Mouse (Mus musculus): Measurements from ENCODE around the gene Lmo4. TPM values are rescaled to one million over a fixed set of nuclear protein-coding genes. Genes with fewer than 3 reads are reported as not detected.

Lmo4 gene
- total RNA-seq (2012; rRNA removed) = 34.5 and 46.3 TPM in 2 replicates
- total RNA-seq (2014; rRNA removed) = 51.1 and 57.6 TPM in 2 replicates
- polyA plus RNA-seq (2012; ENCODE audit: insufficient read length, low read depth) = 51.5 and 64.0 TPM in 2 replicates

DNA sequence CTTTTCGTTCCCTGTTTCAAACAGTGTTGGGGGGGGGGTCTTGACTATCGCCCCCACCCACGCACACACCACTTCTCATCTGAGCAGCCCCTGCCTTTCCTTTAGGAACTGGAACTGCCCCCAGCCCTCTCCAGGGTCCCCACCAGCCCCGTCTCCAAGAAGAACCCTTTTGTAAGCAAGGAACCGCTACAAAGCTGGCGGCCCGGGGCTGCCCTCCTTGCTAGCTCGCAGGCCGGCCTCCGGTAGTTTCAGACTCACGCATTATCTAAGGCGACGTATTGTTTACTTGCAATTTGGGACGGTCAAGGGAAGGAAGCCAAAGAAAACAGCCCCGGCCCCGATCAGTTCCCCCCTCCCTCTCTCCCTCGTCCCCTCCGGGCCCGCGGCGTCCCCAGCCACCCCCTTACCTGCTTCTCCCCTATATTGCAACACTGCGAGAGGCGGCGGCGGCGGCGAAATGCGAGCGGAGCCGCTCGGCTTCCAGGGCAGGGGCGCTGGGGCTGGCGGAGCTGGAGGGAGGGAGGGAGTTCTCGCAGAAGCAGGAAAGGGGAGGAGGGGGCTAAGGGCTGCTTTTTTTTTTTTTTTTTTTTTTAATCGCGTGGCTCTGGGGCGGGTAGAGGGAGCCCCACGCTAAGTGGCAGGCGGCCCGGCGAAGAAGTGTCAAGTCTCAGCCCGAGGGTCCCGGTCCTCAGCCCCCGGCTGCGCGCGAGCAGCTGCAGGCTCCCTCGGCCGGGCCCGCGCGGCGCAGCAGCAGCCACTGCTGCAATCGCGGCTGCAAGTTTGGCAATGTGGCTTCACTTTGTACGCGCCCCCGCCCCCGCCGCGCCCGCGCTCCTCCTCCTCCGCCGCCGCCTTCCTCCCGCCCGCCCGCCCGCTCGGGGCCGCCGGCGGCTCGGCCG is at the start of gene Lmo4:
Gene Lmo4 (minus strand): TSS at position 808 of the 899 bp plus-strand sequence.
- in situ Hi-C loops (cut with MboI; ENCODE audit: low pct_ligation_motif_present, low pct_unique_long_range_greater_than_20kb, low sequenced_read_pairs) = loop anchor here (10.0 kb wide), 1 partner anchor 170 kb away; no protein-coding TSS in a partner anchor
- peak; percentile 75 for DNase-seq (ENCODE audit: extremely low read depth)

GRCm38 (mm10) chr3:144254281-144254680 is 49.3 kb upstream of the Lmo4 start:
- Histone ChIP-seq H3K36me3 (replicated peaks in 1 of 2; ENCODE audit: control insufficient read depth in 1 of 2, insufficient read depth in 1 of 2, low read length in 1 of 2) (no peaks in the 10 kb centered on the region), H3K9me3 (replicated peaks; ENCODE audit: low read length) (no peaks in the 10 kb centered on the region), H3K79me2 (replicated peaks; ENCODE audit: control insufficient read depth, extremely low read depth, insufficient read depth, poor library complexity, severe bottlenecking) (no peaks in the 10 kb centered on the region), H3K9ac (ENCODE audit: insufficient read depth, low read depth) (no peak overlapping the region), H3K4me1 (ENCODE audit: control insufficient read depth in 1 of 2, insufficient read depth in 2 of 2) (peaks cover 7 to 17% of the 10 kb centered on the region in 2 experiments), H3K4me3 (replicated peaks in 1 of 3; ENCODE audit: low read depth in 2 of 3, low read length in 2 of 3, poor library complexity in 1 of 3) (no peak overlapping the region), H3K27ac (ENCODE audit: insufficient read depth, low read depth) (no peak overlapping the region), H3K4me2 (ENCODE audit: insufficient read depth, low read depth, poor library complexity, severe bottlenecking) (no peak overlapping the region), H3K27me3 (replicated peaks) (no peaks in the 10 kb centered on the region)
- DNase-seq (ENCODE audit: extremely low read depth) = no peak
- dilution Hi-C loops (cut with MboI; ENCODE audit: extremely low pct_ligation_motif_present, extremely low pct_unique_long_range_greater_than_20kb, low sequenced_read_pairs) (no loop called here), in situ Hi-C loops (cut with MboI; ENCODE audit: low pct_ligation_motif_present, low pct_unique_long_range_greater_than_20kb, low sequenced_read_pairs) (no loop called here)
- TF ChIP-seq UBTF (IDR thresholded peaks at IDR 0.05; ENCODE audit: low read depth, low read length) (no peak), SIN3A (IDR thresholded peaks at IDR 0.05; ENCODE audit: low read length) (no peak), TCF12 (IDR thresholded peaks at IDR 0.05; ENCODE audit: low read depth, low read length) (no peak), RAD21 (IDR thresholded peaks at IDR 0.05; ENCODE audit: low read depth, low read length) (no peak), ELF1 (IDR thresholded peaks at IDR 0.05; ENCODE audit: low read depth, low read length) (no peak), USF2 (conservative IDR thresholded peaks at IDR 0.05; ENCODE audit: low read depth, low read length) (no peak), RCOR1 (conservative IDR thresholded peaks at IDR 0.05; ENCODE audit: low read depth, low read length) (no peak), MEF2A (IDR thresholded peaks at IDR 0.05; ENCODE audit: borderline replicate concordance, low read depth, low read length) (no peak), ZKSCAN1 (IDR thresholded peaks at IDR 0.05; ENCODE audit: borderline replicate concordance, low read depth, low read length) (no peak), POLR2AphosphoS2 (IDR thresholded peaks at IDR 0.05; ENCODE audit: low read depth, low read length) (no peak), MXI1 (IDR thresholded peaks at IDR 0.05; ENCODE audit: low read depth, low read length) (no peak), ETS1 (conservative IDR thresholded peaks at IDR 0.05; ENCODE audit: low read depth, low read length) (no peak), CTCF (conservative IDR thresholded peaks at IDR 0.05 in 1 of 2, IDR thresholded peaks at IDR 0.05 in 1 of 2; ENCODE audit: low read depth in 2 of 2, low read length in 2 of 2) (no peak), CHD2 (IDR thresholded peaks at IDR 0.05; ENCODE audit: low read length) (no peak), POLR2A (IDR thresholded peaks at IDR 0.05; ENCODE audit: low read depth, low read length) (no peak), NELFE (IDR thresholded peaks at IDR 0.05; ENCODE audit: low read depth, low read length) (no peak)

More for the DNA sequence above, at the start of gene Lmo4:
- Histone ChIP-seq H3K79me2 (replicated peaks; ENCODE audit: control insufficient read depth, extremely low read depth, insufficient read depth, poor library complexity, severe bottlenecking) (peaks cover 40% of the 10 kb centered on the region), H3K9ac (ENCODE audit: insufficient read depth, low read depth) (peak within 1 kb of the TSS; percentile 88), H3K27ac (ENCODE audit: insufficient read depth, low read depth) (peak within 1 kb of the TSS; percentile 73), H3K9me3 (replicated peaks; ENCODE audit: low read length) (no peaks in the 10 kb centered on the region), H3K4me1 (ENCODE audit: control insufficient read depth in 1 of 2, insufficient read depth in 2 of 2) (peaks cover 2 to 26% of the 10 kb centered on the region in 2 experiments; a peak in 3 of 4 replicates), H3K36me3 (replicated peaks in 1 of 2; ENCODE audit: control insufficient read depth in 1 of 2, insufficient read depth in 1 of 2, low read length in 1 of 2) (peaks cover 4 to 22% of the 10 kb centered on the region in 2 experiments), H3K4me3 (replicated peaks in 1 of 3; ENCODE audit: low read depth in 2 of 3, low read length in 2 of 3, poor library complexity in 1 of 3) (peak within 1 kb of the TSS; percentile 76 to 80 (median 77)), H3K27me3 (replicated peaks) (no peaks in the 10 kb centered on the region), H3K4me2 (ENCODE audit: insufficient read depth, low read depth, poor library complexity, severe bottlenecking) (peak within 1 kb of the TSS; percentile 93)
- dilution Hi-C loops (cut with MboI; ENCODE audit: extremely low pct_ligation_motif_present, extremely low pct_unique_long_range_greater_than_20kb, low sequenced_read_pairs) = no loop called here
- TF ChIP-seq GABPA (IDR thresholded peaks at IDR 0.05; ENCODE audit: insufficient replicate concordance, low read depth, low read length) (no peak), RAD21 (IDR thresholded peaks at IDR 0.05; ENCODE audit: low read depth, low read length) (no peak), CHD2 (IDR thresholded peaks at IDR 0.05; ENCODE audit: low read length) (no peak), ZKSCAN1 (IDR thresholded peaks at IDR 0.05; ENCODE audit: borderline replicate concordance, low read depth, low read length) (no peak), UBTF (IDR thresholded peaks at IDR 0.05; ENCODE audit: low read depth, low read length) (peak; percentile 95), MAX (IDR thresholded peaks at IDR 0.05; ENCODE audit: low read length) (no peak), SMC3 (IDR thresholded peaks at IDR 0.05; ENCODE audit: low read depth, low read length) (no peak), MAZ (IDR thresholded peaks at IDR 0.05; ENCODE audit: low read depth, low read length) (peak; percentile 79; the same call in 1 of the 2 replicates), TBP (conservative IDR thresholded peaks at IDR 0.05; ENCODE audit: low read depth, low read length) (peak; percentile 52; the same call in 1 of the 2 replicates), JUN (IDR thresholded peaks at IDR 0.05; ENCODE audit: insufficient read depth, low read depth, low read length) (no peak), CHD1 (IDR thresholded peaks at IDR 0.05; ENCODE audit: low read depth, low read length) (no peak; the same call in 1 of the 2 replicates), NRF1 (IDR thresholded peaks at IDR 0.05; ENCODE audit: low read depth, low read length) (no peak), JUND (conservative IDR thresholded peaks at IDR 0.05; ENCODE audit: low read depth, low read length) (no peak), IRF4 (IDR thresholded peaks at IDR 0.05; ENCODE audit: low read depth, low read length) (no peak), RCOR1 (conservative IDR thresholded peaks at IDR 0.05; ENCODE audit: low read depth, low read length) (no peak), ZC3H11A (IDR thresholded peaks at IDR 0.05; ENCODE audit: low read depth, low read length) (no peak), MAFK (IDR thresholded peaks at IDR 0.05; ENCODE audit: insufficient replicate concordance, low read length) (no peak), ZNF384 (IDR thresholded peaks at IDR 0.05; ENCODE audit: low read depth, low read length) (peak; percentile 90), EP300 (IDR thresholded peaks at IDR 0.05; ENCODE audit: low read length) (no peak), MXI1 (IDR thresholded peaks at IDR 0.05; ENCODE audit: low read depth, low read length) (peak; percentile 92), USF1 (IDR thresholded peaks at IDR 0.05; ENCODE audit: low read depth, low read length) (no peak), TCF12 (IDR thresholded peaks at IDR 0.05; ENCODE audit: low read depth, low read length) (peak; percentile 17; the same call in 1 of the 2 replicates), SIN3A (IDR thresholded peaks at IDR 0.05; ENCODE audit: low read length) (peak; percentile 94), PAX5 (IDR thresholded peaks at IDR 0.05; ENCODE audit: low read length) (no peak), ZMIZ1 (IDR thresholded peaks at IDR 0.05; ENCODE audit: low read depth, low read length) (no peak; the same call in 1 of the 2 replicates), E2F4 (IDR thresholded peaks at IDR 0.05; ENCODE audit: insufficient replicate concordance, low read depth, low read length) (no peak), POLR2AphosphoS2 (IDR thresholded peaks at IDR 0.05; ENCODE audit: low read depth, low read length) (peak; percentile 57; the same call in 1 of the 2 replicates), HCFC1 (IDR thresholded peaks at IDR 0.05; ENCODE audit: low read depth, low read length) (no peak; the same call in 1 of the 2 replicates), ELF1 (IDR thresholded peaks at IDR 0.05; ENCODE audit: low read depth, low read length) (no peak), CTCF (conservative IDR thresholded peaks at IDR 0.05 in 1 of 2, IDR thresholded peaks at IDR 0.05 in 1 of 2; ENCODE audit: low read depth in 2 of 2, low read length in 2 of 2) (no peak), BHLHE40 (IDR thresholded peaks at IDR 0.05; ENCODE audit: low read depth, low read length) (no peak), POLR2A (IDR thresholded peaks at IDR 0.05; ENCODE audit: low read depth, low read length) (peak; percentile 89), MEF2A (IDR thresholded peaks at IDR 0.05; ENCODE audit: borderline replicate concordance, low read depth, low read length) (no peak), KAT2A (IDR thresholded peaks at IDR 0.05; ENCODE audit: insufficient replicate concordance, low read length) (no peak), USF2 (conservative IDR thresholded peaks at IDR 0.05; ENCODE audit: low read depth, low read length) (no peak), MYC (IDR thresholded peaks at IDR 0.05; ENCODE audit: low read depth, low read length) (no peak), NELFE (IDR thresholded peaks at IDR 0.05; ENCODE audit: low read depth, low read length) (peak; percentile 69), ETS1 (conservative IDR thresholded peaks at IDR 0.05; ENCODE audit: low read depth, low read length) (no peak)

All from CH12.LX (cell line).